In genomic region chr3:30438007-30438406, GRCm38 (mm10) we compare ENCODE assay signal across 22 mouse cellular contexts.
DNase-seq lines count a peak whose midpoint lies in the region; ATAC-seq lines count a peak whose summit lies in the region.
"Had no signal": no experiment of that assay in that cellular context is flagged by ENCODE, and none has a peak within 500 bp of the region (broad histone marks: within the 10 kb centered on the region; RNA-seq: fewer than 3 reads in every experiment).

No protein-coding gene starts in this region.

- H3K27ac ChIP-seq in heart, embryonic 11.5 days (ENCODE audit: low read depth, low read length), result no peak overlapping the region
- H3K27ac ChIP-seq: forebrain, embryonic 12.5 days; heart, embryonic 15.5 days; hindbrain, embryonic 15.5 days had no signal

- DNase-seq in embryo, embryonic 11 days, result peak; percentile 38
- no peak for DNase-seq in embryo, embryonic 10 days (ENCODE audit: low spot score)
- no peak for DNase-seq in heart, adult 18-20 months
- DNase-seq in R1 (ENCODE audit: low read depth, low spot score), result peak; percentile 7
- peak; percentile 26 for DNase-seq in yolk sac, embryonic 10.5 days (ENCODE audit: low spot score)
- DNase-seq in gastrocnemius, adult 18-20 months (ENCODE audit: low spot score), result no peak
- DNase-seq: adrenal gland, postnatal 10 days; B cell, adult 2 months; cerebellum, adult 11 months; cerebellum, adult 8-10 months; cerebellum, postnatal 14 days; gastrocnemius, postnatal 14 days; heart, postnatal 14 days had no signal

- no peak overlapping the region for H3K4me3 ChIP-seq in heart, embryonic 11.5 days (ENCODE audit: low read depth, low read length)
- H3K4me3 ChIP-seq: erythroblast, embryonic 14.5 days; forebrain, embryonic 12.5 days; heart, embryonic 15.5 days; hindbrain, embryonic 15.5 days had no signal

- no peaks in the 10 kb centered on the region for H3K36me3 ChIP-seq in heart, embryonic 11.5 days (ENCODE audit: control insufficient read depth, insufficient read depth, low read length)
- H3K36me3 ChIP-seq: forebrain, embryonic 12.5 days; G1E; heart, embryonic 15.5 days; hindbrain, embryonic 15.5 days had no signal

- H3K4me1 ChIP-seq in heart, embryonic 11.5 days (ENCODE audit: control insufficient read depth, insufficient read depth, low read length), result peaks cover 17% of the 10 kb centered on the region
- H3K4me1 ChIP-seq: heart, embryonic 15.5 days; hindbrain, embryonic 15.5 days had no signal

- H3K27me3 ChIP-seq in heart, embryonic 11.5 days (ENCODE audit: control insufficient read depth, insufficient read depth, low read length), result no peaks in the 10 kb centered on the region
- H3K27me3 ChIP-seq: forebrain, embryonic 12.5 days; heart, embryonic 15.5 days; hindbrain, embryonic 15.5 days had no signal

- H3K4me2 ChIP-seq in heart, embryonic 11.5 days, result no peak overlapping the region
- H3K4me2 ChIP-seq: forebrain, embryonic 12.5 days; heart, embryonic 15.5 days; hindbrain, embryonic 15.5 days had no signal

- 0 out of 2 replicates have a peak, but pooled peaks have one; percentile 35 for ATAC-seq in heart, embryonic 11.5 days (replicated peaks; ENCODE audit: insufficient number of reproducible peaks, low FRiP score, low TSS enrichment)
- ATAC-seq: CD4-positive, CD25-positive, alpha-beta regulatory T cell, adult 4 months; forebrain, embryonic 16.5 days; intestine, embryonic 16.5 days had no signal

- H3K9me3 ChIP-seq in heart, embryonic 11.5 days (replicated peaks; ENCODE audit: control insufficient read depth, low read length), result no peaks in the 10 kb centered on the region
- H3K9me3 ChIP-seq: forebrain, embryonic 12.5 days; G1E; heart, embryonic 15.5 days; hindbrain, embryonic 15.5 days had no signal

- 32% methylated on average over 7 of the region's 7 CpGs for WGBS in heart, embryonic 11.5 days (ENCODE audit: insufficient replicate concordance)

- no peak overlapping the region for H3K9ac ChIP-seq in heart, embryonic 11.5 days (ENCODE audit: low read depth, low read length)
- H3K9ac ChIP-seq: forebrain, embryonic 12.5 days; heart, embryonic 15.5 days; hindbrain, embryonic 15.5 days had no signal

Comparison
In these comparisons a context has a peak if more than half of its experiments do, and no peak if none do; other contexts are left out.
1. DNase-seq: peak in embryo, embryonic 11 days (single experiment), R1 (single experiment) and yolk sac, embryonic 10.5 days (single experiment); none in embryo, embryonic 10 days (single experiment), heart, adult 18-20 months (0 of 2) and gastrocnemius, adult 18-20 months (single experiment).